Mouse (Mus musculus) midbrain, embryonic 12.5 days (tissue): ENCODE data around the gene Tcta. TPM values are rescaled to one million over a fixed set of nuclear protein-coding genes. Genes with fewer than 3 reads are reported as not detected.
A peak's percentile ranks its signal among the peaks of the same experiment; 100 is the strongest.
"Not testable (repeated sequence)": the region's sequence is repeated elsewhere in the genome, so short reads cannot be mapped to it uniquely, and the experiment has no call there.

Experiments used
- ATAC-seq: fragments of 200-750 bp; cut with Nextera tagmentation; 2 replicates; pipeline ENCODE4 v1.8.0; 2017; ENCODE audit warnings: low read depth, moderate TSS enrichment, moderate library complexity; ENCODE audit not compliant: low FRiP score
- H3K27ac ChIP-seq: fragments of 300-500 bp; sonication (generic); replicated peaks from 2 replicates; pipeline ENCODE4 v1.5.1; 2016; ENCODE audit warnings: mild to moderate bottlenecking
- H3K27me3 ChIP-seq: fragments of 300-500 bp; sonication (generic); 2 replicates; pipeline ENCODE4 v1.6.1; 2016; ENCODE audit warnings: mild to moderate bottlenecking
- H3K36me3 ChIP-seq: fragments of 300-500 bp; sonication (generic); 2 replicates; pipeline ENCODE4 v1.6.1; 2016
- H3K4me1 ChIP-seq: fragments of 300-500 bp; sonication (generic); 2 replicates; pipeline ENCODE4 v1.6.1; 2016
- H3K4me2 ChIP-seq: fragments of 300-500 bp; sonication (generic); replicated peaks from 2 replicates; pipeline ENCODE4 v1.6.1; 2016; ENCODE audit warnings: mild to moderate bottlenecking, moderate library complexity
- H3K4me3 ChIP-seq: fragments of 300-500 bp; sonication (generic); 2 replicates; pipeline ENCODE4 v1.5.1; 2016; ENCODE audit warnings: mild to moderate bottlenecking
- H3K9ac ChIP-seq: fragments of 300-500 bp; sonication (generic); replicated peaks from 2 replicates; pipeline ENCODE4 v1.6.1; 2016; ENCODE audit warnings: mild to moderate bottlenecking, moderate library complexity
- H3K9me3 ChIP-seq: fragments of 300-500 bp; sonication (generic); 2 replicates; pipeline ENCODE4 v1.6.1; 2016; ENCODE audit warnings: mild to moderate bottlenecking
- WGBS: fragments of 180-500 bp; shearing (Covaris S2); methylation state at CpG from one replicate; pipeline ENCODE4 v1.1.7; 2016; 5-methylcytosine and 5-hydroxymethylcytosine counted together
- polyA plus RNA-seq: library from polyadenylated mRNA; unstranded; fragments of >200 nt; fragmentation: Nextera tagmentation; extraction: Ambion mirVana; gene quantifications from 2 replicates; pipeline ENCODE4 v1.2.1, GENCODE M21; 2016

Gene Tcta
- polyA plus RNA-seq, 1 experiment from 2014 or later: 41.7 TPM

- 50% methylated on average over 8 of the region's 8 CpGs for WGBS
- no peak overlapping the region for H3K4me2 ChIP-seq
Measured at GRCm38 (mm10) chr9:108280071-108280828, 25.7 kb downstream of the Tcta start.

GRCm38 (mm10) chr9:108278697-108279450 lies 27.1 kb downstream of the Tcta start:
- no peak overlapping the region for H3K4me2 ChIP-seq
- WGBS: 65% methylated on average over 10 of the region's 10 CpGs
- H3K27me3 ChIP-seq: no peaks in the 10 kb centered on the region
- no peak for ATAC-seq
- no peaks in the 10 kb centered on the region for H3K4me1 ChIP-seq
- H3K9ac ChIP-seq: no peak overlapping the region
- H3K27ac ChIP-seq: no peak overlapping the region
- H3K36me3 ChIP-seq: no peaks in the 10 kb centered on the region
- no peaks in the 10 kb centered on the region for H3K9me3 ChIP-seq
- no peak overlapping the region for H3K4me3 ChIP-seq

More at GRCm38 (mm10) chr9:108280071-108280828, 25.7 kb downstream of the Tcta start:
- H3K4me1 ChIP-seq: no peaks in the 10 kb centered on the region
- H3K27me3 ChIP-seq: no peaks in the 10 kb centered on the region
- no peak for ATAC-seq
- no peak overlapping the region for H3K27ac ChIP-seq
- no peak overlapping the region for H3K4me3 ChIP-seq
- no peaks in the 10 kb centered on the region for H3K9me3 ChIP-seq
- no peak overlapping the region for H3K9ac ChIP-seq
- H3K36me3 ChIP-seq: no peaks in the 10 kb centered on the region

- Histone ChIP-seq H3K4me2 (no peak overlapping the region), H3K27me3 (no peaks in the 10 kb centered on the region), H3K9me3 (no peaks in the 10 kb centered on the region), H3K27ac (no peak overlapping the region), H3K4me1 (no peaks in the 10 kb centered on the region), H3K36me3 (no peaks in the 10 kb centered on the region), H3K9ac (no peak overlapping the region), H3K4me3 (no peak overlapping the region)
- no peak for ATAC-seq
- 62% methylated on average over 6 of the region's 6 CpGs for WGBS
Measured at GRCm38 (mm10) chr9:108275331-108275659, 30.7 kb downstream of the Tcta start.

- H3K27ac ChIP-seq: no peak overlapping the region
- no peaks in the 10 kb centered on the region for H3K9me3 ChIP-seq
- H3K4me1 ChIP-seq: no peaks in the 10 kb centered on the region
- no peaks in the 10 kb centered on the region for H3K36me3 ChIP-seq
- 77% methylated on average over 5 of the region's 5 CpGs for WGBS
- no peak overlapping the region for H3K9ac ChIP-seq
- no peak overlapping the region for H3K4me2 ChIP-seq
- no peak for ATAC-seq
- no peak overlapping the region for H3K4me3 ChIP-seq
- H3K27me3 ChIP-seq: no peaks in the 10 kb centered on the region
Measured at GRCm38 (mm10) chr9:108274476-108275330, 31.3 kb downstream of the Tcta start.

- Histone ChIP-seq H3K27ac (no peak overlapping the region), H3K4me1 (no peaks in the 10 kb centered on the region), H3K36me3 (no peaks in the 10 kb centered on the region), H3K27me3 (no peaks in the 10 kb centered on the region), H3K9me3 (no peaks in the 10 kb centered on the region), H3K4me2 (no peak overlapping the region), H3K4me3 (no peak overlapping the region), H3K9ac (no peak overlapping the region)
- 71% methylated on average over 4 of the region's 4 CpGs for WGBS
- ATAC-seq: no peak
Measured at GRCm38 (mm10) chr9:108273485-108273884, 32.5 kb downstream of the Tcta start.

GRCm38 (mm10) chr9:108272691-108273090 lies 33.3 kb downstream of the Tcta start:
- H3K9ac ChIP-seq: no peak overlapping the region
- H3K4me3 ChIP-seq: no peak overlapping the region
- no peak overlapping the region for H3K27ac ChIP-seq
- no peaks in the 10 kb centered on the region for H3K9me3 ChIP-seq
- H3K27me3 ChIP-seq: no peaks in the 10 kb centered on the region
- ATAC-seq: no peak
- no peaks in the 10 kb centered on the region for H3K36me3 ChIP-seq
- H3K4me2 ChIP-seq: no peak overlapping the region
- 82% methylated on average over 5 of the region's 5 CpGs for WGBS
- no peaks in the 10 kb centered on the region for H3K4me1 ChIP-seq

- Histone ChIP-seq H3K4me1 (no peaks in the 10 kb centered on the region), H3K9ac (no peak overlapping the region), H3K4me3 (no peak overlapping the region), H3K9me3 (no peaks in the 10 kb centered on the region), H3K27me3 (no peaks in the 10 kb centered on the region), H3K27ac (no peak overlapping the region), H3K4me2 (no peak overlapping the region), H3K36me3 (no peaks in the 10 kb centered on the region)
- no peak for ATAC-seq
- 53% methylated on average over 2 of the region's 2 CpGs for WGBS
Measured at GRCm38 (mm10) chr9:108271941-108272340, 34.0 kb downstream of the Tcta start.

- H3K9me3 ChIP-seq, H3K4me2 ChIP-seq, H3K4me1 ChIP-seq, H3K4me3 ChIP-seq, ATAC-seq, H3K36me3 ChIP-seq, H3K27ac ChIP-seq, H3K9ac ChIP-seq, H3K27me3 ChIP-seq: not testable (repeated sequence)
- WGBS: 81% methylated on average over 7 of the region's 7 CpGs
Measured at GRCm38 (mm10) chr9:108268701-108269100, 37.3 kb downstream of the Tcta start.

GRCm38 (mm10) chr9:108267691-108268090 lies 38.3 kb downstream of the Tcta start:
- H3K4me2 ChIP-seq: no peak overlapping the region
- 93% methylated on average over 7 of the region's 7 CpGs for WGBS
- H3K27me3 ChIP-seq: no peaks in the 10 kb centered on the region
- H3K27ac ChIP-seq: no peak overlapping the region
- H3K36me3 ChIP-seq: no peaks in the 10 kb centered on the region
- H3K4me1 ChIP-seq: peaks cover 11% of the 10 kb centered on the region
- no peak overlapping the region for H3K4me3 ChIP-seq
- H3K9me3 ChIP-seq: no peaks in the 10 kb centered on the region
- H3K9ac ChIP-seq: no peak overlapping the region
- no peak for ATAC-seq

GRCm38 (mm10) chr9:108266261-108266935 lies 39.6 kb downstream of the Tcta start:
- Histone ChIP-seq H3K36me3 (no peaks in the 10 kb centered on the region), H3K27me3 (no peaks in the 10 kb centered on the region), H3K4me3 (no peak overlapping the region), H3K27ac (no peak overlapping the region), H3K4me1 (peaks cover 24% of the 10 kb centered on the region), H3K9ac (no peak overlapping the region), H3K9me3 (no peaks in the 10 kb centered on the region), H3K4me2 (no peak overlapping the region)
- no peak for ATAC-seq
- 66% methylated on average over 10 of the region's 10 CpGs for WGBS

GRCm38 (mm10) chr9:108264191-108264921 lies 41.6 kb downstream of the Tcta start:
- Histone ChIP-seq H3K4me1 (peaks cover 27% of the 10 kb centered on the region), H3K27me3 (no peaks in the 10 kb centered on the region), H3K4me2 (peak overlapping the region; percentile 79), H3K4me3 (peak overlapping the region; percentile 91), H3K36me3 (no peaks in the 10 kb centered on the region), H3K9me3 (no peaks in the 10 kb centered on the region), H3K9ac (peak overlapping the region; percentile 43; the same call in 1 of the 2 replicates), H3K27ac (peak overlapping the region; percentile 87)
- WGBS: 18% methylated on average over 10 of the region's 10 CpGs
- ATAC-seq: no peak
